Mouse (Mus musculus) lung, postnatal 14 days (tissue): ENCODE measurements around the gene Ikzf2.

Experiments used
- DNase-seq: peaks from one replicate; pipeline ENCODE4 v3.0.0; 2021

The Ikzf2 gene

DNA sequence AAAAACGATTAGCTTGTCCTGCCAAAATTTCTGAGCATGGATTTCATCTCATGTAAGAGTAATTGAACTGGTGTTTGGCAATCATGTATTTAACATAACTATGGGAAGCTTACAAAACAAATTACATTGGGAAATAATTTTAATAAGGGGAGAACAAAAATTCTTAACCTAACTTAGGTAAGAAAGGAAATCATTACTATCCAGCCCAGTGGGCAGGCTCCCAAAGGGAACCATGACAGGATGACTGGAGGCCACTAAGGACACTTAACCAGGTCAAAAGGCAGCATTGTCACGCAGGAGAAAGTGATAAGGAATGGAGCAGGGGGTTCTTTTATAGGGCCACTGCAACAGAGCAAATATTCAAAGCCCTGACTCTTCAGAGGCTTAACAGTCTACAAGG lies 101.5 kb downstream of the Ikzf2 start:
- no peak for DNase-seq

GRCm38 (mm10) chr1:69583932-69584659 lies 102.9 kb downstream of the Ikzf2 start:
- DNase-seq: no peak

DNA sequence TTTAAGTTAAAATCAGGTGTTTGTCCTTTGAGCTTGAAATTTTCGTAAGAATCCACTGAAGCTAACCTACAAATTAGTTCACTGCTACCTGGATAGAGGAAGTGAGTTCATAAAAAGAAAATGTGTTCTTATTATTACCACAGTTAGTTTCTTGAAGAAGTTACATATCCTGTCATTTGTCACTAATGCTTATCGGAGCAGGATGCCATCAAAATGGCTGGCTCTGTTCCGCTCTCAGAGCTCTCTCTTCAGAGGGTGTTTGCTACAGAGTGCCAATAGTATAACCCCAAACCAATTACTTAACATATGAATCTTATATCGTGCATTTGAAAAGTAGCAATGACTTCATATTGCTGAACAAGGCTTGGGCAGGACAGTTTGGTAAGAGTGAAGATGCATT lies 108.1 kb downstream of the Ikzf2 start:
- DNase-seq: no peak

- DNase-seq: no peak
These were observed 127.5 kb downstream of the Ikzf2 start for GRCm38 (mm10) chr1:69559443-69560090.

DNA sequence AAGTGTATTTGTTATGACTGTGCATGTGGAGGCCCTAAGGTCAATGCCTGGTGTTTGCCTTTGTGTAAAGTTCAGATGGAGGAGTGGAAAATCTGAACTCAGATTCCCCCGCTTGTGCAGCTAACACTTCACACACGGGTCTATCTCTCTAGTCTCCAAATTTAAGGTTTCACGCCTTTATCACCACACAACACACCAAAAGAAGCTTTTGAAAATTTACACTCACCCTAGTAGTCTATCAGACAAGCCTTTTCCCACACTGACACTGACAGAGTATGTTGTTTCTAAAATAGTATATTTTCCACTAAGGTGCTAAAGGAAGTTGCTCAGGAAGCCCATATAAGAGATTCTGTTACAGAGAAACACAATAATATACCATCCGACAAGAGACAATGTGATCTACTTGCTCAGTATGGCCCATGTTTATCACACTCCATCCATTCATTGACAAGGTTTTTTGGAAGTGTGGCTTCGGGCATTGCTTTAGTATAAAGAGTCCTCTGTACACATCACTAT lies 131.4 kb downstream of the Ikzf2 start:
- DNase-seq: no peak

DNA sequence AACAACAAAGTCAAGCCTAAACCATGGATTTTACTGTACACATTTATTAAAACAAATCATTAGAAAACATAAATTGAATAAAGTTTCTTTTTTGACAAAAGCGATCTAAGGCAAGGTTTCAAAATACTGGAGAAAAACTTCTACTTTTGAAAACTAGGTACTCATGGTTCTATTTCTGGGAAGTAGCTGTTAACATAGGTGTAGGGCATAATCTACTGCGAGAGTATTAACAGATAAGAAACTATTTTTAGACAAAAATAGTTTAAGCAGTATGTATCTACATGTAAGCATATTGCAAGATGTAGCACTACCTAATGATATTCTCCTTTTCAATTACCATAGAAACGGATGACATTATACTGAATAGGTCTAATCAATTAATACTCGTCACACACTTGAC lies 137.1 kb downstream of the Ikzf2 start:
- DNase-seq: no peak

DNA sequence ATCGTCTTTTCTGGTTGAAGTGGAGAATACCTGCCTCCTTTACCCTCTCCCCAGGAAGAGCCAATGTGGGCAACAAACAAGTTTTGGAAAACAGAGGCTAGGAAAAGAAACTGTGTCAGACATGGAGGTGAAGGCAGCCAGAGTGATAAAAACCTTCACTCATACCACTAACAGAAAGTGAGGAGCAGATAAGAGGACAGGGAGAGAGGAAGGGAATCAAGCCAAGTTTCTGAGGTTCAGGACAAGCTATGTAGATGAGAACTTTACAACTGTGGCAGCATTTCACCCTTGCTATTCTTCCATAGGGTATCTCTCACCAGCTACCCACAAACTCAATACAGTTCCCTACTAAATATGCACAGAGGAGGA lies 141.2 kb downstream of the Ikzf2 start:
- DNase-seq: no peak

DNA sequence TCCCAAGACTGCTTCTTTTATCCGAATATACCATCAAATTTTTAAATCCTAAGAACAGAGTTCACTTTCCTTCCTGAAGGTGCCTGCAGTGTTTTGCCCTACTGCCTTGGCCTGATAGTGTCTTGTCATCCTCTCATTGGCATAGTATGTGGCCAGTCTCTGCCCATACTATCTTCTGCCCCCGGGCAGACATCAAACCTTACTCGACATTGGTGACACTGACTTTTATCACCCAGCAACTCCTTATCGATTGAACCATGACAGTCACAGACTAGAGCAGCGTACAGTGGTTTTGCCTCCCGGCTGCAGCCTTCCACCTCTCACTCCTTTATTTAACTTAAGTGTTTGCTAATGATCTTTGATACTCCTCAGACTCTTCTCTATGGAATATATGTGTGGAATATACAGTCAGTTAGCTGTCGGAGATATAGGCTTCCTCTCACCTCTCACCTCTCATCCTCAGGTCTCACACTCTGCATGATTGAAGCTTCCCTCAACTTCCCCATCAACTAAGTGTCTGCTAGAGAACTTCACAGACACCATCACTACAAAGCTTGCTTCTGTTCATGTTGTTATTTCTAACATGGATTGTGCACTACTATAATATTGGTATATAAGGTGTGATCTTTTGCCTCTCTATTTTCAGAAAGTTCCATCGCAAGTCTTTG lies 141.7 kb downstream of the Ikzf2 start:
- no peak for DNase-seq

- no peak for DNase-seq
These were observed 143.1 kb downstream of the Ikzf2 start for GRCm38 (mm10) chr1:69543774-69544597.

GRCm38 (mm10) chr1:69542546-69542945 lies 144.5 kb downstream of the Ikzf2 start:
- DNase-seq: no peak

GRCm38 (mm10) chr1:69538663-69539062 lies 148.4 kb downstream of the Ikzf2 start:
- DNase-seq: no peak

DNA sequence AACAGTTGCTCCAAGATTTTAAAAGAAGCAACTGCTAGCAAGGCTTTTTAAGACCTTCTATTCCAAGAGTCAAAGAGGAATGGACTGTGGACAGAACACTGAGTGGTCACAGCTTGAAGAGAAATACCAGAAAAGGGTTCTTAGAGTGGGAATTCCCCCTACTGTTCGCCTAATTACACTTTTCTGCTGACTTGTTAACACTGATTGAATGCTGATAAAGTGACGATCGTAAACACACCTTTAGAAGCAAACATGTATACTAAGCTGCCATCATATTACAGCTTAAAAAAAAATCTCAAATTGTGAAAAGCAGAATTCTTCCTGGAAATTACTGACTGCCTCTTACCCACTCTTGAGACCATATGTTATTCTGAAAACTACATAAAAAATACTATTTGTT lies 149.4 kb downstream of the Ikzf2 start:
- DNase-seq: no peak

- DNase-seq: no peak
These were observed 151.5 kb downstream of the Ikzf2 start for GRCm38 (mm10) chr1:69535507-69535906.

DNA sequence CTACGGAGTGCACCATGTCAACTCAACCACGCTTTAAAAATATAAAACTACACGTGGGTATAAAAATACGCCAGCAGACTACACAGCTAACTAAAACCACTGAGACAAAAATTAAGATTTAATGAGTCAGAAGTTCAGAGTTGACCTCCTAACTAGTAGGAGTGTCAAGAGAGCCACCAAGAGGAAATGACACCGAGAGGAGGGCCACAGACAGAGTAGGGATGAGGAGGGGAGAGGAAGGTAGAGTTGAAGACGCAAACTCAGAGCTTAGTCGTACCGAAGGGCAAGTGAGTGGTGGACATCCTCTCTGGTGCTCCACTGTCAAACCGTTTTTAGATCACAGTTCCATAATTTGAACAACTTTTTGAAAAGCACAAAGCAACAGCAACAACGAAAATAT lies 154.0 kb downstream of the Ikzf2 start:
- no peak for DNase-seq

DNA sequence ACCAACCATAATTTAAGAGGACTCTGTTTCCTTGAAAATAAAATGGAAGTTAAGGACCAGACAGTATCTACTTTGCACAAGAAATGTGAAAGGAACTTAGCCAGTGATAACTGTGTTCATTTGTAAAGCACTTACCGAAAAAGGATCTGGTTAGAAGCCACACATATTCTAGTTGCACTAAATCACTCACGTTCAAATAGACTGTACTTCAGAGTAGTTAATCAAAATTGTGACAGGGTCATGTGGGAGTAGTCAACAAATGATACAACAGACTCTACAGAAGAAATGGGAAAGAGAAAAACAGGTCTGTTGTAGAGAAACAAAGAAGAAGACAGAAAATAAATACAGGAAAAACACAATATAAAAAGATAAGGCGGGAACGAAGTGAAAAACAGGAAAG lies 158.3 kb downstream of the Ikzf2 start:
- DNase-seq: no peak

DNA sequence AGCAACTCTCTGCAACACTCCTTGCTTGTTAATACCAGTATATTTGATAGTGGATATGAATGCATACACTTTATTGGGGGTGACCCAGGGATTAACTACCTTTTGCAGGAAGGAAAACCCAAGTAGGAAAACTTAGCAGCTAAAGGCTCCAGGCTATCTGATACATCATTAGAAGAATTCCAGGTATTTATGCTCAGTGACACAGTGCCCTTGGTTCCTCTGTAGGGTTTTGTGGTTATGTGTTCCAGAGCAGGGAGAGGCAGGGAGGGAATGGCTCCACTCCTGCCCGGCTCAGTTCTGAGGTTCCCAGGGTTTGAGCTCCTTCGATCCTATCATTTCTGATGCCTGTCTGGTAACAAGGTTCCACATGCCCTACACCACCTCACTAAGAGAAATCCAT lies 165.4 kb downstream of the Ikzf2 start:
- DNase-seq: no peak

DNA sequence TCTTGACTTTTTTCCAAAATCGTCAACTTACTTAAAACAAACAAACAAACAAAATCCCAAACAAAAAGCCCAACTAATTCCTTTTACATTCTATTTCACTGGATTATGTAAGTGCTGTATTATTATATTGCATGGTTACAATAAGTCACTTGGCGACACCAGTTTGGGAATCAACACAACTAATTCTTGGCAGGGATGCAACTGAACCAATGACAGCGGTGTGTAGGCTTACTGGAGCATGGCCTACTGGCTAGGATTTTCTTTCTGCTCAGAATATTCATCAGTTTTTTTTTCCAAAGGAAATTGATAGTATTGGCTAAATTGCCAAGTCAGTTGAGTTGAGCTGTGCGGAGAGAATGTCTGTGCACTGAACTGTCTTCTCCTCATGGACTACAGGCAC lies 167.7 kb downstream of the Ikzf2 start:
- DNase-seq: no peak

- DNase-seq: no peak
These were observed 169.0 kb downstream of the Ikzf2 start for GRCm38 (mm10) chr1:69518012-69518411.

DNA sequence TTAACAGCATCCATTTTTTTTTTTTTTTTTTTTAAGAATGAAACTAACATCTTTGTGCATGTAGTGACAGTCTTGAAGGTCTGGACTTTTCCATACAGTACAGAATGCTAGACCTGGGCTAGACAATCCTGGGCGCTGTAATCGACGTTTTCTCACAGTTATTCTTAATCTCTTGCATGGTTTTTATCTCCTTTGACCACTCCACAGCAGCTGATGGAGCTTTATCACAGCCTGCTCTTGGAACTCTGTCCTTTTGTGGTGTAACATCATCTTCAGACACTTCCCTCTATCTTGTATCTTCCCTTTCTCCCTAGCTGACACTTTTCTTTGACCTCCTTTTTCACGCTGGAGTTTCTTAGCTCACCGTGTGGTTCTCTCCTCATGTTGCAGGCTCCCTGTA lies 170.9 kb downstream of the Ikzf2 start:
- no peak for DNase-seq

- DNase-seq: no peak
These were observed 173.3 kb downstream of the Ikzf2 start for GRCm38 (mm10) chr1:69513595-69514250.

DNA sequence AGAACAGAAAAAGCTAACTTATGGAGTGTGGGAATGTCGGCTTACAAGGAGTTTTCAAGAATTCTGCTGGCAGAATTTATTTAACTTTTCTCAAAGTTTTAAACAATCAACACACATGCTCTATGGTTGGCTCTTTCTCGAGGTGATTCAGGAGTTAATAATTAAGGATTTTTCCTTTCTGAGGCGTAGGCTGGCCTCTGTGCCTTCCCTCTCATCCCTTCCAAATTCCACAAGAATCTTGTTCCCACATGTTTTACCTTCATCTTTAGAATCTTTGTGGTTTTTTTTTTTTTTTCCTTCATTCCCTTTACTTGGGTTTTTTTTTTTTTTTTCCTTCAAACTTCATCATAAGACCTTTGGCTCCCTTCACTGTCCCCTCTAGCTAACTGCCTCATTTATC lies 178.8 kb downstream of the Ikzf2 start:
- no peak for DNase-seq

GRCm38 (mm10) chr1:69507513-69507912 lies 179.5 kb downstream of the Ikzf2 start:
- no peak for DNase-seq
